Mouse (Mus musculus): ENCODE measurements around the gene Rims4. TPM values are rescaled to one million over a fixed set of nuclear protein-coding genes. Genes with fewer than 3 reads are reported as not detected.

Gene Rims4
- polyA plus RNA-seq, 1 experiment from 2014 or later = 0.53 TPM

GRCm38 (mm10) chr2:163895156-163895555 lies 23.3 kb downstream of the Rims4 start:
- no peak overlapping the region for H3K9ac ChIP-seq (ENCODE audit: low read depth, low read length)
- no peak for TF ChIP-seq CTCF (IDR thresholded peaks at IDR 0.05; ENCODE audit: low read depth)
- H3K4me2 ChIP-seq (replicated peaks; ENCODE audit: low read depth) = no peak overlapping the region
- H3K27ac ChIP-seq (ENCODE audit: low read depth, low read length) = no peak overlapping the region
- H3K4me3 ChIP-seq (ENCODE audit: low read depth, low read length) = no peak overlapping the region
- no peaks in the 10 kb centered on the region for H3K4me1 ChIP-seq (replicated peaks; ENCODE audit: control insufficient read depth, insufficient read depth, low read length)
- no peaks in the 10 kb centered on the region for H3K27me3 ChIP-seq (replicated peaks; ENCODE audit: control insufficient read depth, insufficient read depth, low read length)
- no peak for ATAC-seq
- 67% methylated on average over 2 of the region's 2 CpGs for WGBS
- no peaks in the 10 kb centered on the region for H3K9me3 ChIP-seq (ENCODE audit: control insufficient read depth)
- no peaks in the 10 kb centered on the region for H3K36me3 ChIP-seq (ENCODE audit: control insufficient read depth, insufficient read depth)

- Histone ChIP-seq H3K9ac (ENCODE audit: low read depth, low read length) (no peak overlapping the region), H3K27ac (ENCODE audit: low read depth, low read length) (no peak overlapping the region), H3K27me3 (replicated peaks; ENCODE audit: control insufficient read depth, insufficient read depth, low read length) (no peaks in the 10 kb centered on the region), H3K4me2 (replicated peaks; ENCODE audit: low read depth) (no peak overlapping the region), H3K36me3 (ENCODE audit: control insufficient read depth, insufficient read depth) (no peaks in the 10 kb centered on the region), H3K9me3 (ENCODE audit: control insufficient read depth) (no peaks in the 10 kb centered on the region), H3K4me3 (ENCODE audit: low read depth, low read length) (no peak overlapping the region), H3K4me1 (replicated peaks; ENCODE audit: control insufficient read depth, insufficient read depth, low read length) (no peaks in the 10 kb centered on the region)
- 64% methylated on average over 7 of the region's 7 CpGs for WGBS
- no peak for ATAC-seq
- TF ChIP-seq CTCF (IDR thresholded peaks at IDR 0.05; ENCODE audit: low read depth) = no peak
Observed at GRCm38 (mm10) chr2:163893446-163894370, 24.8 kb downstream of the Rims4 start.

- H3K9ac ChIP-seq (ENCODE audit: low read depth, low read length) = no peak overlapping the region
- no peak overlapping the region for H3K4me3 ChIP-seq (ENCODE audit: low read depth, low read length)
- no peak for ATAC-seq
- 91% methylated on average over 11 of the region's 11 CpGs for WGBS
- H3K36me3 ChIP-seq (ENCODE audit: control insufficient read depth, insufficient read depth) = no peaks in the 10 kb centered on the region
- H3K9me3 ChIP-seq (ENCODE audit: control insufficient read depth) = no peaks in the 10 kb centered on the region
- H3K4me2 ChIP-seq (replicated peaks; ENCODE audit: low read depth) = no peak overlapping the region
- no peaks in the 10 kb centered on the region for H3K4me1 ChIP-seq (replicated peaks; ENCODE audit: control insufficient read depth, insufficient read depth, low read length)
- H3K27ac ChIP-seq (ENCODE audit: low read depth, low read length) = no peak overlapping the region
- TF ChIP-seq CTCF (IDR thresholded peaks at IDR 0.05; ENCODE audit: low read depth) = no peak
- no peaks in the 10 kb centered on the region for H3K27me3 ChIP-seq (replicated peaks; ENCODE audit: control insufficient read depth, insufficient read depth, low read length)
Observed at GRCm38 (mm10) chr2:163891271-163891670, 27.2 kb downstream of the Rims4 start.

GRCm38 (mm10) chr2:163890586-163890985 lies 27.9 kb downstream of the Rims4 start:
- Histone ChIP-seq H3K36me3 (ENCODE audit: control insufficient read depth, insufficient read depth) (no peaks in the 10 kb centered on the region), H3K27ac (ENCODE audit: low read depth, low read length) (no peak overlapping the region), H3K27me3 (replicated peaks; ENCODE audit: control insufficient read depth, insufficient read depth, low read length) (no peaks in the 10 kb centered on the region), H3K4me1 (replicated peaks; ENCODE audit: control insufficient read depth, insufficient read depth, low read length) (no peaks in the 10 kb centered on the region), H3K4me2 (replicated peaks; ENCODE audit: low read depth) (no peak overlapping the region), H3K4me3 (ENCODE audit: low read depth, low read length) (no peak overlapping the region), H3K9ac (ENCODE audit: low read depth, low read length) (no peak overlapping the region), H3K9me3 (ENCODE audit: control insufficient read depth) (no peaks in the 10 kb centered on the region)
- TF ChIP-seq CTCF (IDR thresholded peaks at IDR 0.05; ENCODE audit: low read depth) = no peak
- 74% methylated on average over 11 of the region's 11 CpGs for WGBS
- ATAC-seq = no peak

- Histone ChIP-seq H3K4me2 (replicated peaks; ENCODE audit: low read depth) (no peak overlapping the region), H3K4me1 (replicated peaks; ENCODE audit: control insufficient read depth, insufficient read depth, low read length) (no peaks in the 10 kb centered on the region), H3K9ac (ENCODE audit: low read depth, low read length) (no peak overlapping the region), H3K9me3 (ENCODE audit: control insufficient read depth) (no peaks in the 10 kb centered on the region), H3K27me3 (replicated peaks; ENCODE audit: control insufficient read depth, insufficient read depth, low read length) (no peaks in the 10 kb centered on the region), H3K27ac (ENCODE audit: low read depth, low read length) (no peak overlapping the region), H3K36me3 (ENCODE audit: control insufficient read depth, insufficient read depth) (no peaks in the 10 kb centered on the region), H3K4me3 (ENCODE audit: low read depth, low read length) (no peak overlapping the region)
- no peak for ATAC-seq
- no peak for TF ChIP-seq CTCF (IDR thresholded peaks at IDR 0.05; ENCODE audit: low read depth)
- 24% methylated on average over 6 of the region's 6 CpGs for WGBS
Observed at GRCm38 (mm10) chr2:163889411-163889810, 29.1 kb downstream of the Rims4 start.

GRCm38 (mm10) chr2:163882859-163883652 lies 35.4 kb downstream of the Rims4 start:
- ATAC-seq = no peak
- WGBS = 64% methylated on average over 17 of the region's 17 CpGs
- Histone ChIP-seq H3K9me3 (ENCODE audit: control insufficient read depth) (no peaks in the 10 kb centered on the region), H3K4me1 (replicated peaks; ENCODE audit: control insufficient read depth, insufficient read depth, low read length) (no peaks in the 10 kb centered on the region), H3K4me3 (ENCODE audit: low read depth, low read length) (no peak overlapping the region), H3K4me2 (replicated peaks; ENCODE audit: low read depth) (no peak overlapping the region), H3K36me3 (ENCODE audit: control insufficient read depth, insufficient read depth) (no peaks in the 10 kb centered on the region), H3K27me3 (replicated peaks; ENCODE audit: control insufficient read depth, insufficient read depth, low read length) (no peaks in the 10 kb centered on the region), H3K9ac (ENCODE audit: low read depth, low read length) (no peak overlapping the region), H3K27ac (ENCODE audit: low read depth, low read length) (no peak overlapping the region)
- no peak for TF ChIP-seq CTCF (IDR thresholded peaks at IDR 0.05; ENCODE audit: low read depth)

Data from intestine, postnatal 0 days (tissue).